Mouse (Mus musculus): ENCODE data around the gene Agrp. TPM values are rescaled to one million over a fixed set of nuclear protein-coding genes. Genes with fewer than 3 reads are reported as not detected.
A peak's percentile ranks its signal among the peaks of the same experiment; 100 is the strongest.

Gene Agrp
- polyA plus RNA-seq, 1 experiment from 2014 or later, result 2.0 TPM

GRCm38 (mm10) chr8:105621841-105622240 is 15.4 kb downstream of the Agrp start:
- Histone ChIP-seq H3K27ac (peak overlapping the region; percentile 79), H3K36me3 (peaks cover 55% of the 10 kb centered on the region), H3K9ac (no peak overlapping the region), H3K9me3 (no peaks in the 10 kb centered on the region), H3K4me3 (no peak overlapping the region), H3K4me1 (peaks cover 40% of the 10 kb centered on the region), H3K4me2 (replicated peaks) (no peak overlapping the region), H3K27me3 (no peaks in the 10 kb centered on the region)
- 77% methylated on average over 4 of the region's 4 CpGs for WGBS
- no peak for ATAC-seq (ENCODE audit: low FRiP score, low read depth)

- H3K36me3 ChIP-seq, result peaks cover 62% of the 10 kb centered on the region
- 88% methylated on average over 21 of the region's 21 CpGs for WGBS
- peaks cover 40% of the 10 kb centered on the region for H3K4me1 ChIP-seq
- H3K27ac ChIP-seq, result peak overlapping the region; percentile 35; the same call in 1 of the 2 replicates
- no peak overlapping the region for H3K4me3 ChIP-seq
- H3K9me3 ChIP-seq, result no peaks in the 10 kb centered on the region
- no peak overlapping the region for H3K9ac ChIP-seq
- H3K4me2 ChIP-seq (replicated peaks), result no peak overlapping the region
- no peaks in the 10 kb centered on the region for H3K27me3 ChIP-seq
- ATAC-seq (ENCODE audit: low FRiP score, low read depth), result no peak
Measured at GRCm38 (mm10) chr8:105620946-105621720, 16.1 kb downstream of the Agrp start.

GRCm38 (mm10) chr8:105620211-105620610 is 17.0 kb downstream of the Agrp start:
- Histone ChIP-seq H3K36me3 (peaks cover 71% of the 10 kb centered on the region), H3K27ac (no peak overlapping the region), H3K27me3 (0 out of 2 replicates have a peak, but pooled peaks cover under 1% of the 10 kb centered on the region), H3K4me1 (peaks cover 35% of the 10 kb centered on the region), H3K4me3 (no peak overlapping the region), H3K9me3 (no peaks in the 10 kb centered on the region), H3K4me2 (replicated peaks) (no peak overlapping the region), H3K9ac (no peak overlapping the region)
- 86% methylated on average over 19 of the region's 19 CpGs for WGBS
- no peak for ATAC-seq (ENCODE audit: low FRiP score, low read depth)

GRCm38 (mm10) chr8:105618892-105619591 is 18.2 kb downstream of the Agrp start:
- H3K4me1 ChIP-seq, result peaks cover 32% of the 10 kb centered on the region
- WGBS, result 90% methylated on average over 19 of the region's 19 CpGs
- H3K27ac ChIP-seq, result no peak overlapping the region
- H3K27me3 ChIP-seq, result 0 out of 2 replicates have a peak, but pooled peaks cover 7% of the 10 kb centered on the region
- H3K4me2 ChIP-seq (replicated peaks), result no peak overlapping the region
- H3K36me3 ChIP-seq, result peaks cover 78% of the 10 kb centered on the region
- H3K9ac ChIP-seq, result no peak overlapping the region
- no peaks in the 10 kb centered on the region for H3K9me3 ChIP-seq
- no peak for ATAC-seq (ENCODE audit: low FRiP score, low read depth)
- H3K4me3 ChIP-seq, result no peak overlapping the region

- no peak for ATAC-seq (ENCODE audit: low FRiP score, low read depth)
- Histone ChIP-seq H3K9ac (no peak overlapping the region), H3K4me3 (no peak overlapping the region), H3K4me1 (peaks cover 32% of the 10 kb centered on the region), H3K4me2 (replicated peaks) (no peak overlapping the region), H3K36me3 (peaks cover 78% of the 10 kb centered on the region), H3K27me3 (0 out of 2 replicates have a peak, but pooled peaks cover 12% of the 10 kb centered on the region), H3K27ac (no peak overlapping the region), H3K9me3 (no peaks in the 10 kb centered on the region)
- 93% methylated on average over 5 of the region's 5 CpGs for WGBS
Measured at GRCm38 (mm10) chr8:105618279-105618634, 18.9 kb downstream of the Agrp start.

GRCm38 (mm10) chr8:105617451-105618278 is 19.5 kb downstream of the Agrp start:
- peaks cover 14% of the 10 kb centered on the region; the same call in 1 of the 2 replicates for H3K27me3 ChIP-seq
- ATAC-seq (ENCODE audit: low FRiP score, low read depth), result no peak
- H3K9ac ChIP-seq, result no peak overlapping the region
- H3K4me3 ChIP-seq, result no peak overlapping the region
- no peaks in the 10 kb centered on the region for H3K9me3 ChIP-seq
- H3K4me1 ChIP-seq, result peaks cover 31% of the 10 kb centered on the region
- no peak overlapping the region for H3K27ac ChIP-seq
- no peak overlapping the region for H3K4me2 ChIP-seq (replicated peaks)
- WGBS, result 90% methylated on average over 21 of the region's 21 CpGs
- H3K36me3 ChIP-seq, result peaks cover 78% of the 10 kb centered on the region

- Histone ChIP-seq H3K4me2 (replicated peaks) (no peak overlapping the region), H3K36me3 (peaks cover 65% of the 10 kb centered on the region), H3K4me3 (no peak overlapping the region), H3K9ac (no peak overlapping the region), H3K4me1 (peaks cover 24% of the 10 kb centered on the region), H3K27me3 (peaks cover 27% of the 10 kb centered on the region), H3K27ac (no peak overlapping the region), H3K9me3 (no peaks in the 10 kb centered on the region)
- ATAC-seq (ENCODE audit: low FRiP score, low read depth), result no peak
- 88% methylated on average over 9 of the region's 9 CpGs for WGBS
Measured at GRCm38 (mm10) chr8:105615942-105616341, 21.3 kb downstream of the Agrp start.

GRCm38 (mm10) chr8:105613830-105614511 is 23.2 kb downstream of the Agrp start:
- Histone ChIP-seq H3K9ac (peak overlapping the region; percentile 70), H3K4me2 (replicated peaks) (peak overlapping the region; percentile 94), H3K4me1 (peaks cover 24% of the 10 kb centered on the region), H3K4me3 (peak overlapping the region; percentile 56), H3K27ac (no peak overlapping the region), H3K36me3 (peaks cover 53% of the 10 kb centered on the region), H3K9me3 (no peaks in the 10 kb centered on the region), H3K27me3 (peaks cover 27% of the 10 kb centered on the region)
- WGBS, result 1% methylated on average over 50 of the region's 50 CpGs
- peak; percentile 71 for ATAC-seq (ENCODE audit: low FRiP score, low read depth)

GRCm38 (mm10) chr8:105613037-105613436 is 24.2 kb downstream of the Agrp start:
- peaks cover 27% of the 10 kb centered on the region for H3K27me3 ChIP-seq
- peaks cover 24% of the 10 kb centered on the region for H3K4me1 ChIP-seq
- peaks cover 44% of the 10 kb centered on the region for H3K36me3 ChIP-seq
- no peak overlapping the region for H3K27ac ChIP-seq
- peak overlapping the region; percentile 53; the same call in 1 of the 2 replicates for H3K9ac ChIP-seq
- no peaks in the 10 kb centered on the region for H3K9me3 ChIP-seq
- WGBS, result 3% methylated on average over 20 of the region's 20 CpGs
- ATAC-seq (ENCODE audit: low FRiP score, low read depth), result no peak
- H3K4me2 ChIP-seq (replicated peaks), result peak overlapping the region; percentile 94
- H3K4me3 ChIP-seq, result peak overlapping the region; percentile 56

- Histone ChIP-seq H3K9ac (no peak overlapping the region), H3K36me3 (peaks cover 32% of the 10 kb centered on the region), H3K4me3 (no peak overlapping the region), H3K9me3 (no peaks in the 10 kb centered on the region), H3K4me2 (replicated peaks) (no peak overlapping the region), H3K27me3 (peaks cover 27% of the 10 kb centered on the region), H3K27ac (no peak overlapping the region), H3K4me1 (peaks cover 34% of the 10 kb centered on the region)
- no peak for ATAC-seq (ENCODE audit: low FRiP score, low read depth)
- WGBS, result 84% methylated on average over 9 of the region's 9 CpGs
Measured at GRCm38 (mm10) chr8:105611836-105612235, 25.4 kb downstream of the Agrp start.

GRCm38 (mm10) chr8:105609771-105610170 is 27.4 kb downstream of the Agrp start:
- Histone ChIP-seq H3K9ac (no peak overlapping the region), H3K36me3 (peaks cover 11% of the 10 kb centered on the region; the same call in 1 of the 2 replicates), H3K4me1 (peaks cover 43% of the 10 kb centered on the region), H3K4me3 (no peak overlapping the region), H3K27ac (no peak overlapping the region), H3K4me2 (replicated peaks) (no peak overlapping the region), H3K9me3 (no peaks in the 10 kb centered on the region), H3K27me3 (peaks cover 24% of the 10 kb centered on the region)
- 91% methylated on average over 4 of the region's 4 CpGs for WGBS
- ATAC-seq (ENCODE audit: low FRiP score, low read depth), result no peak

Measured in limb, embryonic 13.5 days (tissue).